Mouse (Mus musculus) CD4-positive naive resting alpha-beta T cell, adult 57 days (primary cell): ENCODE measurements around the gene Gdf7. TPM values are rescaled to one million over a fixed set of nuclear protein-coding genes. Genes with fewer than 3 reads are reported as not detected.

Source experiments
- total RNA-seq: library from RNA; stranded (reverse); gene quantifications from one replicate; pipeline ENCODE4 v1.2.4, GENCODE M21; 2023

Gdf7 gene
- total RNA-seq, result not detected

GRCm38 (mm10) chr12:8301841-8302431 is at the start of gene Gdf7:
Gene Gdf7 (minus strand): TSS chr12:8301954.

GRCm38 (mm10) chr12:8313270-8313771 is 11.6 kb upstream of the Gdf7 start, which contains the start of gene Hs1bp3:
Gene Hs1bp3 (plus strand): TSS chr12:8313432.

Other genes with a start within 250 kb of the Gdf7 start
- 40.1 TPM for gene Ldah, start 93.8 kb downstream of the Gdf7 start, total RNA-seq
- 7.2 TPM for gene Hs1bp3, start 11.5 kb upstream of the Gdf7 start, total RNA-seq
- 109 TPM for gene Rhob, start 198.1 kb upstream of the Gdf7 start, total RNA-seq